Mouse (Mus musculus) ES-Bruce4 (cell line): ENCODE data around the gene Baat. TPM values are rescaled to one million over a fixed set of nuclear protein-coding genes. Genes with fewer than 3 reads are reported as not detected.
A peak's percentile ranks its signal among the peaks of the same experiment; 100 is the strongest.

Experiments
- H3K27ac ChIP-seq: 2 replicates; pipeline ENCODE4 v1.5.1; 2012; ENCODE audit warnings: low read length, inconsistent platforms; ENCODE audit not compliant: insufficient read depth
- H3K27me3 ChIP-seq: 2 replicates; pipeline ENCODE4 v1.6.1; 2012; ENCODE audit warnings: mild to moderate bottlenecking, low read length, inconsistent platforms; ENCODE audit not compliant: control insufficient read depth, poor library complexity, insufficient read depth, severe bottlenecking
- H3K36me3 ChIP-seq: 2 replicates; pipeline ENCODE4 v1.6.1; 2012; ENCODE audit warnings: inconsistent platforms, mild to moderate bottlenecking, low read length, moderate library complexity; ENCODE audit not compliant: control insufficient read depth, poor library complexity, insufficient read depth, severe bottlenecking
- H3K4me1 ChIP-seq: one replicate; pipeline ENCODE4 v1.8.1; 2011; ENCODE audit warnings: low read length; ENCODE audit not compliant: control insufficient read depth, insufficient read depth
- H3K4me3 ChIP-seq: 2 replicates; pipeline ENCODE4 v1.5.1; 2011; ENCODE audit warnings: low read depth, mild to moderate bottlenecking, low read length
- H3K9ac ChIP-seq: 2 replicates; pipeline ENCODE4 v1.6.1; 2012; ENCODE audit warnings: low read depth, mild to moderate bottlenecking, inconsistent platforms; ENCODE audit not compliant: poor library complexity, severe bottlenecking
- H3K9me3 ChIP-seq: replicated peaks from 2 replicates; pipeline ENCODE4 v1.6.1; 2012; ENCODE audit warnings: mild to moderate bottlenecking, low read length, inconsistent platforms; ENCODE audit not compliant: control insufficient read depth, poor library complexity, insufficient read depth, severe bottlenecking
- CTCF ChIP-seq: IDR thresholded peaks from one replicate; pipeline ENCODE4 v1.8.1; 2011; ENCODE audit warnings: low read depth, low read length
- EP300 ChIP-seq: IDR thresholded peaks from 2 replicates; pipeline ENCODE4 v1.6.1; 2011; ENCODE audit warnings: low read depth, low read length; ENCODE audit not compliant: insufficient read depth
- POLR2A ChIP-seq: IDR thresholded peaks from one replicate; pipeline ENCODE4 v1.8.1; 2011; ENCODE audit warnings: low read length; ENCODE audit not compliant: insufficient read depth
- polyA plus RNA-seq: library from polyadenylated mRNA; stranded (reverse); fragments of >200 nt; gene quantifications from 2 replicates; pipeline ENCODE4 v1.2.4, GENCODE M21; 2011; ENCODE audit warnings: low read depth; ENCODE audit not compliant: missing spikeins, insufficient read depth, insufficient read length

Baat gene
- polyA plus RNA-seq, 1 experiment = 0.42 TPM

DNA sequence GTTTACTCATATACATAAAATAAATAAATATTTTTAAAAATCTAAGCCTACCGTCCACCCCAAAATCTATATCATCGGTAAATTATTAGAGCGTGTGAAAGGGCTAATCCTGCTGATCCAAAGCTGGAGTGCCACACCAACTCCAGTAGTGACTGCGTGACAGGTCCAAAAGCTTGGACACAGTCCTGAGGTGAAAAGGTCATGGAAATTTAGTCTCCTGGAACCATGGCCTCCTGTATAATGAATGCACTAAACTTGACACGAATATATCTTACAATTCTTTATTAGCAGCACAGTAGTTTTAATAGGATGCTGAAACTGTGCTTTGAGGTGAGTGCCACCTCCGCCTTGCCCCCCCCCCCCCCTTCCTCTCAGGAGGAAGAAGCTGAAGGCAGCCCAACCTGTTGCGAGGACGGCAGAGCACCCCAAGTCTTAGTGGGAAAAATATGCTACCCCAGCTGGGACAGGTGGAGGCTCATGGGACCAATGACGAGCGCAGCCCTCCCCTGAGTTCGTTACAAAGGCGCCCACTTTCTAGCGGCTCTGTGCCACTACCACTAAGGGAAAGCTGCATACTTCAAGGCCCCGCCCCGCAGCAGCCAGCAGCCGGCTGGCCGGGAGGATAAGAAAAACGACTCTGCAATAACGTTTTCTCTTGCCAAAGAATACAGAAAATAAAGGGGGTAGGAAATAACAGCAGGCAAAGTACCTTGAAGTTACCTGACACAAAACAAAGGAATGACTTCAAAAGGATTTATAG is 28.1 kb downstream of the Baat start:
- Histone ChIP-seq H3K4me1 (peaks cover 5% of the 10 kb centered on the region), H3K27me3 (no peaks in the 10 kb centered on the region), H3K36me3 (no peaks in the 10 kb centered on the region), H3K9ac (no peak overlapping the region), H3K9me3 (no peaks in the 10 kb centered on the region), H3K4me3 (no peak overlapping the region), H3K27ac (no peak overlapping the region)
- TF ChIP-seq CTCF (no peak), EP300 (no peak), POLR2A (no peak)

DNA sequence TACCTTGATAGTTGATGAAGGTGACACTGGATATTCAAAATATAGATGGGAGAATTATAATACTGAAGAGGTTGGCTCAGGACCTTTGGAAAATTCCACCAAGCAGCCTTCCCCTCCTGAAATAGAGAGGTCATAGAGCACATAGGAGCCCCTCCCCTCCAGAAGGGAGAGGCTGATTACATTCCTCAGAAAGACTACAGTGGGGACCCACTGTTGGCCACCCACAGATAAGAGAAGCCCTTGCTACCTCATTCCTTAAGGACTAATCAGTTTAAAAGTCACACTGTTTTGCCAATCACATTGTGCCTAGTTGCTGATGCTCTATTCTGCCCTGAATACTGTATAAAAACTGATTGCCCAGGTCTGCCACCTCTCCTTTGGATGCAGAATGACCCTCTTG is 31.8 kb downstream of the Baat start:
- Histone ChIP-seq H3K4me3 (no peak overlapping the region), H3K27ac (no peak overlapping the region), H3K9me3 (no peaks in the 10 kb centered on the region), H3K4me1 (peaks cover 3% of the 10 kb centered on the region), H3K9ac (no peak overlapping the region), H3K27me3 (no peaks in the 10 kb centered on the region), H3K36me3 (no peaks in the 10 kb centered on the region)
- TF ChIP-seq EP300 (no peak), CTCF (no peak), POLR2A (no peak)

DNA sequence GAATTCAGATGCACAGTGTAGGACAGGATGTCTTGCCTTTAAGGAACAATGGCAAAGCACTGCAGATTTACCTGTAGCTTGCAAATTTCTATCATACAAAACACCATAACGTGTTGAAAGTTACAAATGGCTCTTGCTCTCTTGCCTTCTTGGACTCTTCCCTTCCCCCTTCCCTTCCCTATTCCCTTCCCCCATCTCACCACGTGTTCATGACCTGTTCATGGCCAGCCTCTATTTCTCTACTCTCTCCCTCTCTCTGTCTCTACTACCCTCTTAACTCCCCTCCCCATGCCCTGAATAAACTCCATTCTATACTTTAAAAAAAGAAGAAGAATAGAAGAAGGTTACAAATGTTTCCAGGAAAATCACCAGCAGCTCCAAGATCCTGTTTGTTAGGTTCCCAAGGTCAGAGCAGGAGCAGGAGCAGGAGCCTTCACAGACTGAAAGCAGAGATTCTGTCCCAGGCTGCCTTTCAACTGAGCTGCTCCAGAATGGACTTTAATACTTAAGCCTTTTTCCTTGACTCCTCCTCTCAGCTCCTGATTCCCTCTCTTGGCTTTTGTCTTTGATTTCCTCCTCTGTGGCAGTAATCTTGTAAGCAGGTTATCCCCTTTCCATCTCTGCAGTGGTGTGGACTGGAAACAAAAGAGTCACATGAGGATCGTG is 32.8 kb downstream of the Baat start, which contains the start of gene Acnat1:
TSS of gene Acnat1 (minus strand) at position 478 of the 666 bp plus-strand sequence.
- H3K27me3 ChIP-seq = no peaks in the 10 kb centered on the region
- no peaks in the 10 kb centered on the region for H3K9me3 ChIP-seq
- H3K4me3 ChIP-seq = no peak within 1 kb of the TSS
- H3K27ac ChIP-seq = no peak within 1 kb of the TSS
- no peak within 1 kb of the TSS for H3K9ac ChIP-seq
- TF ChIP-seq POLR2A (no peak), EP300 (no peak), CTCF (no peak)
- H3K36me3 ChIP-seq = no peaks in the 10 kb centered on the region
- H3K4me1 ChIP-seq = peaks cover 3% of the 10 kb centered on the region

DNA sequence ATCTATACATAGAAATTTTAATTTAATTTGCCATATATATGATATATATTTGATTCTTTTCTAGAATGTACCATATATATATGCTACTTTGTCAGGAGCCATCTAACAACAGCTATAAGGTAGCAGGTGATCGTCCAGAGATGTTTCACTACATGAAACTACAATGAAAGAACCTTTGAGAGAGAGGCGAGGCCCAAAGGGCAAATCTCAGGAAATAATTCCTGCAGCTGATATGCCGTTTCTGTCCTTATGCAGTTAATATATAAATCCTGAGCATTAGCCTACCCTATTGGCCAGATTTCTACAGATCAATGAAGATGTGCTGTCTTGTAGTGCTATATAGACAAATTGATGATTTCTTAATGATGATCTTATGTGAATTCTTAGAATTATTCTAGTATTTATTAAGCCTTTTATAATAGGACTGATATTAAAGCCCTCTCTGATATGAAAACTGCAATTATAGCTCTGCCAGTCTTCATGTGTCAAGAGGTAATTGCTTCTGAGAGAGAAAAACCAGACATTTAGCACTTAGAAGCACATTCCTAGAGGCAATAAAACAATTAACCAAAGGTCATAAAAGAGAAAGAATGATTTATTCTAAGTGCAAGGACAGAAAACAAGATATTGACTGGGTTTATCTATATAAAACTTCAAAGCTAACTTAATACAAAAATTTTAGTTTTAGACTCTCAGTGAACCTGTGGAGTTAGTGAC is 36.8 kb downstream of the Baat start:
- H3K36me3 ChIP-seq = no peaks in the 10 kb centered on the region
- no peaks in the 10 kb centered on the region for H3K27me3 ChIP-seq
- H3K9me3 ChIP-seq = no peaks in the 10 kb centered on the region
- TF ChIP-seq CTCF = no peak
- no peak for TF ChIP-seq POLR2A
- TF ChIP-seq EP300 = no peak
- H3K9ac ChIP-seq = no peak overlapping the region
- H3K4me3 ChIP-seq = no peak overlapping the region
- no peaks in the 10 kb centered on the region for H3K4me1 ChIP-seq
- no peak overlapping the region for H3K27ac ChIP-seq

DNA sequence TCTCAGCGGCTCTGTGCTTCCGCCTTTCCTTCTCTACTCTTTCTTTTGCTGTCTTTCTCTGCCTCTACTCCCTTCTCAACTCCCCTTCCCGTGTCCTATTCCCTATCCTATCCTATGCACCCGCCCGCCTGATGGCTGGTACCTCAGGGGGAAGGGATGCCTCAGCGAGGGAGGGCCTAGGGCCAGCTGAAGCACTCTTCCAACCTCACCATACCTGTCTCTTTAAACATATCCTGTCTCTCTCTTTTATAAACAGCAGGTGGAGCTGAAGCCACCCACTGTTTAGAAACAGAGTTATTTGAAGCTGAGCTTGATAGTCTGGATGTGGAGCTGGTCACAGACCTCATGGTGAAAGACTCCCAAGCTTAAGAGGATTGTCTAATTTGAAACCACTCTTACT is 39.0 kb downstream of the Baat start:
- Histone ChIP-seq H3K4me1 (no peaks in the 10 kb centered on the region), H3K36me3 (no peaks in the 10 kb centered on the region), H3K9ac (no peak overlapping the region), H3K9me3 (no peaks in the 10 kb centered on the region), H3K27me3 (no peaks in the 10 kb centered on the region), H3K4me3 (peak overlapping the region; percentile 76), H3K27ac (no peak overlapping the region)
- TF ChIP-seq EP300 (no peak), POLR2A (no peak), CTCF (no peak)

DNA sequence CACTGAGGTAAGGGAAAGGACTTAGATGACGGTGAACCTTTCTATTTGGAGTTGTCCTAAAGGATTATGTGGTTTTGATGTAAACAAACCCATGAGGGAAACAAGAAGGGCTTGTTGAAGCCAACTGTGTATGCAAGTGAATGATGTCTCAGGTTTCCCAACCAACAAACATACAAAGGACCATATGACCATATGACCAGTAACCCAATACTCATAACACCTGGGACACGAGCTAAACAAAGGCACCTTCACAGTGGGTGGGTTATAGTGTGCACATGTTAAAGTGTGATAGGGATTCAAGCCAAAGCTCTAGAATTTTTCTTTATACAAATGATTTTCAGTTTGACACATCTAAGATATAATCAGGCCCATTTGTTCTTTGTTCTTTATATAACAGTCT is 50.2 kb downstream of the Baat start:
- no peak for TF ChIP-seq POLR2A
- no peak for TF ChIP-seq EP300
- no peak for TF ChIP-seq CTCF
- no peaks in the 10 kb centered on the region for H3K36me3 ChIP-seq
- no peak overlapping the region for H3K27ac ChIP-seq
- no peak overlapping the region for H3K9ac ChIP-seq
- H3K9me3 ChIP-seq = no peaks in the 10 kb centered on the region
- H3K27me3 ChIP-seq = no peaks in the 10 kb centered on the region
- H3K4me1 ChIP-seq = no peaks in the 10 kb centered on the region
- H3K4me3 ChIP-seq = no peak overlapping the region
